Mouse (Mus musculus) embryonic facial prominence, embryonic 11.5 days (tissue): Measurements from ENCODE around the gene A430078G23Rik. TPM values are rescaled to one million over a fixed set of nuclear protein-coding genes. Genes with fewer than 3 reads are reported as not detected.
"Not testable (repeated sequence)": the region's sequence is repeated elsewhere in the genome, so short reads cannot be mapped to it uniquely, and the experiment has no call there.

Experiments used
- ATAC-seq: fragments of 200-750 bp; cut with Nextera tagmentation; replicated peaks from 2 replicates; pipeline ENCODE4 v1.8.0; 2017; ENCODE audit warnings: low read depth; ENCODE audit not compliant: insufficient number of reproducible peaks, low FRiP score, low TSS enrichment
- DNase-seq: peaks from one replicate; pipeline ENCODE4 v3.0.0-alpha.2; 2015; ENCODE audit warnings: low spot score
- H3K27ac ChIP-seq: fragments of 300-500 bp; sonication (generic); replicated peaks from 2 replicates; pipeline ENCODE4 v1.5.1; 2014; ENCODE audit warnings: mild to moderate bottlenecking, low read depth, low read length, control low read depth
- H3K27me3 ChIP-seq: fragments of 300-500 bp; sonication (generic); 2 replicates; pipeline ENCODE4 v1.6.1; 2014; ENCODE audit warnings: mild to moderate bottlenecking, low read length, moderate library complexity, mixed read lengths; ENCODE audit not compliant: control insufficient read depth, insufficient read depth
- H3K36me3 ChIP-seq: fragments of 300-500 bp; sonication (generic); replicated peaks from 2 replicates; pipeline ENCODE4 v1.6.1; 2014; ENCODE audit warnings: low read depth, mild to moderate bottlenecking, low read length, moderate library complexity, mixed read lengths; ENCODE audit not compliant: control insufficient read depth, insufficient read depth
- H3K4me1 ChIP-seq: fragments of 300-500 bp; sonication (generic); 2 replicates; pipeline ENCODE4 v1.6.1; 2014; ENCODE audit warnings: low read length, mixed read lengths; ENCODE audit not compliant: control insufficient read depth, insufficient read depth
- H3K4me2 ChIP-seq: fragments of 300-500 bp; sonication (generic); 2 replicates; pipeline ENCODE4 v1.6.1; 2014; ENCODE audit warnings: low read depth, mild to moderate bottlenecking, control low read depth, low read length, moderate library complexity
- H3K4me3 ChIP-seq: fragments of 300-500 bp; sonication (generic); 2 replicates; pipeline ENCODE4 v1.5.1; 2014; ENCODE audit warnings: low read depth, low read length, control low read depth
- H3K9ac ChIP-seq: fragments of 300-500 bp; sonication (generic); replicated peaks from 2 replicates; pipeline ENCODE4 v1.6.1; 2014; ENCODE audit warnings: mild to moderate bottlenecking, control low read depth, low read length
- H3K9me3 ChIP-seq: fragments of 300-500 bp; sonication (generic); replicated peaks from 2 replicates; pipeline ENCODE4 v1.6.1; 2016; ENCODE audit warnings: mild to moderate bottlenecking, low read length, inconsistent platforms, mixed read lengths; ENCODE audit not compliant: control insufficient read depth
- whole genome bisulfite sequencing: fragments of 180-500 bp; shearing (Covaris S2); extraction: QIAGEN DNeasy Blood & Tissue Kit; methylation state at CpG from one replicate; pipeline ENCODE4 v1.1.7; 2014; 5-methylcytosine and 5-hydroxymethylcytosine counted together
- polyA plus RNA-seq: library from polyadenylated mRNA; unstranded; fragments of >200 nt; fragmentation: Nextera tagmentation; extraction: Ambion mirVana; gene quantifications from 2 replicates; pipeline ENCODE4 v1.2.1, GENCODE M21; 2014

Gene A430078G23Rik
- polyA plus RNA-seq, 1 experiment from 2014 or later = not detected

DNA sequence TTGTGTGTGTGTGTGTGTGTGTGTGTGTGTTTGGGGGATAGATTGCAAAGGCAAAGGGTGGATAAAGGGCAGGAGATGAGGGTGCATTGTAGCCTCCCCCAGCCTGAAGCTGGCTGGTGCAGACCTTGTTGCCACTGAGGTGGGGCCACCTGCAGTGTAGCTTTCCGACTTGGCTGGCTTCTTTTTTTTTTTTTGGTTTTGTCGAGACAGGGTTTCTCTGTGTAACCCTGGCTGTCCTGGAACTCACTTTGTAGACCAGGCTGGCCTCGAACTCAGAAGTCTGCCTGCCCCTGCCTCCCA lies 15.7 kb upstream of the A430078G23Rik start:
- not testable (repeated sequence) for H3K4me3 ChIP-seq, ATAC-seq, H3K4me1 ChIP-seq, H3K27me3 ChIP-seq, DNase-seq, H3K4me2 ChIP-seq, H3K9ac ChIP-seq, H3K36me3 ChIP-seq, H3K9me3 ChIP-seq, H3K27ac ChIP-seq
- WGBS = 87% methylated on average over 3 of the region's 3 CpGs

GRCm38 (mm10) chr8:3337971-3338370 lies 15.2 kb upstream of the A430078G23Rik start:
- DNase-seq = no peak
- no peak overlapping the region for H3K9ac ChIP-seq
- 92% methylated on average over 10 of the region's 11 CpGs for WGBS
- no peaks in the 10 kb centered on the region for H3K4me1 ChIP-seq
- no peaks in the 10 kb centered on the region for H3K36me3 ChIP-seq
- H3K4me2 ChIP-seq = no peak overlapping the region
- H3K27ac ChIP-seq = no peak overlapping the region
- no peak overlapping the region for H3K4me3 ChIP-seq
- no peak for ATAC-seq
- no peaks in the 10 kb centered on the region for H3K9me3 ChIP-seq
- H3K27me3 ChIP-seq = no peaks in the 10 kb centered on the region

- not testable (repeated sequence) for H3K36me3 ChIP-seq, H3K4me2 ChIP-seq, H3K4me3 ChIP-seq, H3K27me3 ChIP-seq, H3K9me3 ChIP-seq, ATAC-seq, DNase-seq, H3K4me1 ChIP-seq, H3K9ac ChIP-seq, H3K27ac ChIP-seq
- 80% methylated on average over 1 of the region's 3 CpGs for WGBS
Measured at GRCm38 (mm10) chr8:3340711-3341110, 12.5 kb upstream of the A430078G23Rik start.

DNA sequence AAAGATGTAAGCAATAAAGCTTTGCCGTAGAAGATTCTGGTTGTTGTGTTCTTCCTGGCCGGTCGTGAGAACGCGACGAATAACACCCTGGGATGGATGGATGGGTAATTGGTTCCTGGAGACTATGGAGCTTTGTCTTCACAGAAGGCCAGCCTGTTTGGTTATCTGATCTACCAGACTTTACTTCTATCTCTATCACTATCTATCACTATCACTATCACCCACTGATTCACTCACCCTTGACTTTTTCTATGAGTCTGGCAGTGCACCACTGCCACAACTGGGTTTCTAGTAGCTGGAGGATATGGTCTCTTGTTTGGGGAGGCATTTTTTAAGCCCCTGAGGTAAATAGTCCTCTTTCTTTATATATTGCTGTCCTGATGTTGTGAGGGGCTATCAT lies 7.9 kb upstream of the A430078G23Rik start:
- no peaks in the 10 kb centered on the region for H3K36me3 ChIP-seq
- H3K4me3 ChIP-seq = no peak overlapping the region
- no peaks in the 10 kb centered on the region for H3K27me3 ChIP-seq
- ATAC-seq (no peak), DNase-seq (no peak)
- H3K4me2 ChIP-seq = no peak overlapping the region
- 92% methylated on average over 6 of the region's 6 CpGs for WGBS
- H3K27ac ChIP-seq = no peak overlapping the region
- H3K4me1 ChIP-seq = no peaks in the 10 kb centered on the region
- no peaks in the 10 kb centered on the region for H3K9me3 ChIP-seq
- H3K9ac ChIP-seq = no peak overlapping the region

- Histone ChIP-seq H3K36me3 (no peaks in the 10 kb centered on the region), H3K4me1 (no peaks in the 10 kb centered on the region), H3K9me3 (no peaks in the 10 kb centered on the region), H3K4me2 (no peak overlapping the region), H3K9ac (no peak overlapping the region), H3K4me3 (no peak overlapping the region), H3K27me3 (no peaks in the 10 kb centered on the region), H3K27ac (no peak overlapping the region)
- no peak for ATAC-seq
- 88% methylated on average over 5 of the region's 5 CpGs for WGBS
- no peak for DNase-seq
Measured at GRCm38 (mm10) chr8:3346691-3347413, 6.4 kb upstream of the A430078G23Rik start.

- Histone ChIP-seq H3K27ac (no peak overlapping the region), H3K36me3 (no peaks in the 10 kb centered on the region), H3K4me3 (no peak overlapping the region), H3K27me3 (no peaks in the 10 kb centered on the region), H3K9me3 (no peaks in the 10 kb centered on the region), H3K4me1 (no peaks in the 10 kb centered on the region), H3K9ac (no peak overlapping the region), H3K4me2 (no peak overlapping the region)
- ATAC-seq (no peak), DNase-seq (no peak)
- 56% methylated on average over 13 of the region's 13 CpGs for WGBS
Measured at GRCm38 (mm10) chr8:3348142-3348823, 4.9 kb upstream of the A430078G23Rik start.

DNA sequence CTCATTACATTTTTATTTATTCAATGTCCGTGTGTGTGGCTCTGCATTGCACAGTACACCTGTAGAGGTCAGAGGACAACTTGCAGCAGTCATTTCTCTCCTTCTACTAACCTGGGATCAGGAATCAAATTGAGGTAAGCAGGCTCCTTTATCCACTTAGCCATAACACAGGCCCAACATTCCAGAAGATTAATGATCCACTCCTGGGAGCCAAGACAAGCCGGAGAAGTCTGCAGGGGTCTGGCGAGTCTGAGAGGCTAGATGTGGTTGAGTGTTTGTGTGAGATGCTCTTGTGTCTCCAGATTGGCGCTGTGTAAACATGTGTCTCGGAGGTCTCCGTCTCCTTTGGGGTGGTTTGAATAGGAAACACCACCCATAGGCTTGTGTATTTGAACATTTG lies 2.5 kb upstream of the A430078G23Rik start:
- Histone ChIP-seq H3K4me3 (no peak overlapping the region), H3K27me3 (no peaks in the 10 kb centered on the region), H3K4me1 (no peaks in the 10 kb centered on the region), H3K9me3 (no peaks in the 10 kb centered on the region), H3K27ac (no peak overlapping the region), H3K36me3 (no peaks in the 10 kb centered on the region), H3K9ac (no peak overlapping the region), H3K4me2 (no peak overlapping the region)
- ATAC-seq = no peak
- DNase-seq = no peak
- WGBS = 74% methylated on average over 6 of the region's 6 CpGs

GRCm38 (mm10) chr8:3352715-3353114 lies 500 bp upstream of the A430078G23Rik start:
- Histone ChIP-seq H3K9me3 (no peaks in the 10 kb centered on the region), H3K27ac (no peak overlapping the region), H3K36me3 (no peaks in the 10 kb centered on the region), H3K4me3 (no peak overlapping the region), H3K9ac (no peak overlapping the region), H3K4me1 (no peaks in the 10 kb centered on the region), H3K27me3 (no peaks in the 10 kb centered on the region), H3K4me2 (no peak overlapping the region)
- ATAC-seq = no peak
- no peak for DNase-seq
- 80% methylated on average over 6 of the region's 6 CpGs for WGBS
